Mouse (Mus musculus) heart, postnatal 0 days (tissue): ENCODE results near the gene Dhrs1. TPM values are rescaled to one million over a fixed set of nuclear protein-coding genes. Genes with fewer than 3 reads are reported as not detected.

ENCODE experiments used
- ATAC-seq: fragments of 200-750 bp; cut with Nextera tagmentation; 2 replicates; pipeline ENCODE4 v1.8.0; 2017; ENCODE audit warnings: low read depth, moderate number of reproducible peaks, moderate library complexity; ENCODE audit not compliant: insufficient read depth
- DNase-seq: peaks from one replicate; pipeline ENCODE4 v3.0.0-alpha.2; 2016; ENCODE audit warnings: low spot score
- H3K27ac ChIP-seq: fragments of 300-500 bp; sonication (generic); 2 replicates; pipeline ENCODE4 v1.5.1; 2014; ENCODE audit warnings: low read depth, mild to moderate bottlenecking
- H3K27me3 ChIP-seq: fragments of 300-500 bp; sonication (generic); 2 replicates; pipeline ENCODE4 v1.6.1; 2014; ENCODE audit warnings: low read length, mixed read lengths; ENCODE audit not compliant: control insufficient read depth, insufficient read depth
- H3K36me3 ChIP-seq: fragments of 300-500 bp; sonication (generic); replicated peaks from 2 replicates; pipeline ENCODE4 v1.6.1; 2014; ENCODE audit warnings: low read length, mixed read lengths; ENCODE audit not compliant: control insufficient read depth, insufficient read depth
- H3K4me1 ChIP-seq: fragments of 300-500 bp; sonication (generic); 2 replicates; pipeline ENCODE4 v1.6.1; 2014; ENCODE audit warnings: antibody characterized with exemption; ENCODE audit not compliant: control insufficient read depth, insufficient read depth
- H3K4me2 ChIP-seq: fragments of 300-500 bp; sonication (generic); 2 replicates; pipeline ENCODE4 v1.6.1; 2014; ENCODE audit warnings: low read depth, mild to moderate bottlenecking, low read length, moderate library complexity
- H3K4me3 ChIP-seq: fragments of 300-500 bp; sonication (generic); 2 replicates; pipeline ENCODE4 v1.5.1; 2014; ENCODE audit warnings: low read depth, low read length
- H3K9ac ChIP-seq: fragments of 300-500 bp; sonication (generic); replicated peaks from 2 replicates; pipeline ENCODE4 v1.6.1; 2014; ENCODE audit warnings: low read depth, low read length, mixed read lengths
- H3K9me3 ChIP-seq: fragments of 300-500 bp; sonication (generic); replicated peaks from 2 replicates; pipeline ENCODE4 v1.6.1; 2016; ENCODE audit warnings: low read length; ENCODE audit not compliant: control insufficient read depth
- CTCF ChIP-seq: IDR thresholded peaks from 2 replicates; pipeline ENCODE4 v1.5.1; 2016; ENCODE audit warnings: antibody characterized with exemption, control low read depth, low read depth
- EP300 ChIP-seq: IDR thresholded peaks from 2 replicates; pipeline ENCODE4 v1.6.1; 2016; ENCODE audit warnings: antibody characterized with exemption, low read depth
- WGBS: fragments of 180-500 bp; shearing (Covaris S2); extraction: QIAGEN DNeasy Blood & Tissue Kit; methylation state at CpG from one replicate; pipeline ENCODE4 v1.1.7; 2014; 5-methylcytosine and 5-hydroxymethylcytosine counted together
- polyA plus RNA-seq: library from polyadenylated mRNA; unstranded; fragments of >200 nt; fragmentation: Nextera tagmentation; extraction: Ambion mirVana; gene quantifications from 2 replicates; pipeline ENCODE4 v1.2.1, GENCODE M21; 2015
- total RNA-seq: library from RNA; depleted of rRNA; stranded (reverse); fragments of >200 nt; gene quantifications from 2 replicates; pipeline ENCODE4 v1.2.3, GENCODE M21; 2014; ENCODE audit warnings: low replicate concordance

The Dhrs1 gene
- total and polyA plus RNA-seq, 2 experiments from 2014 or later: 58.1 to 65.0 TPM

DNA sequence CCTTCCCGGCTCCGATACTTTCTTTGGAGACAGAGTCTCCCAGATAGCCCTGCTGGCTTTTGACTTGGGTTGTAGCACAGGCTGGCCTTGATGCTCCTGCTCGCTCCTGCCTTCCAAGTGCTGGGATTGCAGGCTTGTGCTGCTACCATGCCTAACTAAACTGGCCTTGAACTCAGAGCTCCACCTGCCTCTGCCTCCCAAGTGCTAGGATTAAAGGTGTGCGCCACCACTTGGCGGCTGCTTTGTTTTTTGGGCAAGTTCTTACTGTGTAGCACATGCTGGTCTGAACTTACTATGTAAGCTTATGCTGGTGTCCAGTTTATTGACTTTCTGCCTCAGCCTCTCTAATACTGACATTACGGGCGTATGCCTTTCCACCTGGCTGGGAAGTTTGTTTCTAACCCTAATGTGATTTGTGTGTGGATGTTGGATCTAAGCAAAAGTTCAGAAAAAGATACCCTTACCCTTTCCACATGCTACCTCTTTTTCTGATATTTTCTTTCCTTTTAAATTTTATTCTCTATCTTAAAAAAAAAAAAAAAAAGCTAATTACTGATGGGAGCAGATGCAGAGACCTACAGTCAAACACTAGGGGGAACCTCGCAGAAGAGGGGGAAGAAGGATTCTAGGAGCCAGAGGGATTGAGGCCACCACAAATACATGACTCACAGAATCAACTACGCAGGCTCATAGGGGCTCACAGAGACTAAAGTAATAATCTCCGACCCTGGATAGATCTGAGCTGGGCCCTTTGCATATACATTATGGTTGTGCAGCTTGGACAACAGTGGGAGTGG lies 1.8 kb upstream of the Dhrs1 start:
- Histone ChIP-seq H3K27me3 (no peaks in the 10 kb centered on the region), H3K4me2 (no peak overlapping the region), H3K9me3 (no peaks in the 10 kb centered on the region), H3K4me1 (peaks cover 22% of the 10 kb centered on the region), H3K4me3 (no peak overlapping the region), H3K27ac (no peak overlapping the region), H3K36me3 (peaks cover 42% of the 10 kb centered on the region), H3K9ac (no peak overlapping the region)
- no peak for TF ChIP-seq EP300
- no peak for TF ChIP-seq CTCF
- no peak for ATAC-seq
- DNase-seq: no peak
- WGBS: 91% methylated on average over 10 of the region's 10 CpGs

DNA sequence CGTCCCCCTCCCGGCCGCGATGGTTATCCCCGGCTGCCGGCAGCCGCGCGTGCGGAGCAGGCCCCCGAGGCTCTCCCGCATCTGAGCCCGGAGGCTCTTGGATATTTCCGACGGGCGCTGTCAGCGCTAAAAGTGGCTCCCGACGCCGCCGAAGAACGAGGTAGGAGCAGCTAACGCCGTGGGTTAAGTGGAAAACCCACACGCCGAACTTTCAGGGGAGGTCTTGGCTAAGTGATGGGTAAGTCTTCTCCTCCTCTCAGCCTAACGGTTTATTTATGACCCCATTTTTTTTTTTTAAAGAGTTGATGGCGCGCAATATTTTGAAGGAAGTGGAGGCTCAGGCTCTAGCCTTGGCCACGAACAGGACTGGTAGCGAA lies 359 bp upstream of the Dhrs1 start:
- no peak for DNase-seq
- Histone ChIP-seq H3K4me1 (peaks cover 22% of the 10 kb centered on the region), H3K4me2 (peak overlapping the region; percentile 89), H3K9me3 (no peaks in the 10 kb centered on the region), H3K4me3 (peak overlapping the region; percentile 86), H3K27ac (peak overlapping the region; percentile 47; the same call in 1 of the 2 replicates), H3K27me3 (no peaks in the 10 kb centered on the region), H3K9ac (peak overlapping the region; percentile 80), H3K36me3 (peaks cover 41% of the 10 kb centered on the region)
- TF ChIP-seq CTCF: no peak
- TF ChIP-seq EP300: no peak
- ATAC-seq: no peak
- WGBS: under 1% methylated on average over 31 of the region's 31 CpGs

DNA sequence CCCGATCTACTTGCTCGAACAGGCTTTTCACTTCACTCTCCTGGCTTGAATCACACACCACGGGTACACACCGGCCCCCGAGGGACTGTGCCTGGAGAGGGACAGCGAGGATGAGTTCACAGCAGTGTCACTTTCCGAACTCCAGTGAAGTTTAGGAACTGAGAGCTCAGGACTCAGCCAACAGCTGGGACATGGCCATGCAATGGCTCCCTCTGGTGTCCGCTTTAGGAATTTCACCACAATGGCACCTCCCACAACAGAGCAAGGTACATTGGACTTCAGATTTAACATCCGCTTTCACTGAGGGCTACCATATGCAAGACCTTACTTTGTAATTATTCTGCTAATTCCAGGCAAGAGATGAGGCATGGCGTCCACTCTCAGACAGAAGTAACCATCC lies 1.8 kb downstream of the Dhrs1 start:
- Histone ChIP-seq H3K27me3 (no peaks in the 10 kb centered on the region), H3K27ac (no peak overlapping the region), H3K9ac (no peak overlapping the region), H3K4me2 (peak overlapping the region; percentile 14; the same call in 1 of the 2 replicates), H3K4me1 (peaks cover 22% of the 10 kb centered on the region), H3K9me3 (no peaks in the 10 kb centered on the region), H3K36me3 (peaks cover 44% of the 10 kb centered on the region), H3K4me3 (no peak overlapping the region)
- peak; percentile 97 for TF ChIP-seq CTCF
- no peak for TF ChIP-seq EP300
- 17% methylated on average over 10 of the region's 10 CpGs for WGBS
- ATAC-seq (peak; percentile 64), DNase-seq (peak; percentile 67)

DNA sequence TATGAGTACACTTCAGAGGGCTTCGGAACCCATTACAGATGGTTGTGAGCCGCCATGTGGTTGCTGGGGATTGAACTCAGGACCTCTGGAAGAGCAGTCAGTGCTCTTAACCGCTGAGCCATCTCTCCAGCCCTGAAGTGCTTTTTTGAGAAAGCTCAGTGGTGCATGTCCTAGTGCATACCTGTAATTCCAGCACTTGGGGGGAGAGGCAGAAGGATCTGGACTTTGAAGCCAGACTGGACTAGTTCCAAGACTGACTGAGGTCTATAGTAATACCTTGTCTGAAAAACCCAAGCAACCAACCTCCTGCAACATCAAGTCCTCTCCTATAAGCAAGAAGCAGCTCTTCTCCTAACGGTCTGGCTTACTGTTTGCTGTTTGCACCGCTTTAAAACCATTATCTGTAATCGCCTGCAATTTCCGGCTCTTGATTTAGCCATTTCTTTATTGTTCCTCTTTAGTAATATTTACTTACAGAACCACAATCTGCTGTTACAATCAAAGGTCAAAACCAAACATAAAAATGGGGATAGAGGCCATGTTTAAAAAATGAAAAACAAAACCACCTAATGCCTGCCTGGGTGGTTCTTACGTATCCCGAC lies 8.3 kb downstream of the Dhrs1 start:
- Histone ChIP-seq H3K4me3 (no peak overlapping the region), H3K9me3 (no peaks in the 10 kb centered on the region), H3K27me3 (no peaks in the 10 kb centered on the region), H3K4me2 (no peak overlapping the region), H3K9ac (no peak overlapping the region), H3K4me1 (no peaks in the 10 kb centered on the region), H3K27ac (no peak overlapping the region), H3K36me3 (peaks cover 42% of the 10 kb centered on the region)
- ATAC-seq (no peak), DNase-seq (no peak)
- TF ChIP-seq CTCF (no peak), EP300 (no peak)
- 87% methylated on average over 9 of the region's 9 CpGs for whole genome bisulfite sequencing

DNA sequence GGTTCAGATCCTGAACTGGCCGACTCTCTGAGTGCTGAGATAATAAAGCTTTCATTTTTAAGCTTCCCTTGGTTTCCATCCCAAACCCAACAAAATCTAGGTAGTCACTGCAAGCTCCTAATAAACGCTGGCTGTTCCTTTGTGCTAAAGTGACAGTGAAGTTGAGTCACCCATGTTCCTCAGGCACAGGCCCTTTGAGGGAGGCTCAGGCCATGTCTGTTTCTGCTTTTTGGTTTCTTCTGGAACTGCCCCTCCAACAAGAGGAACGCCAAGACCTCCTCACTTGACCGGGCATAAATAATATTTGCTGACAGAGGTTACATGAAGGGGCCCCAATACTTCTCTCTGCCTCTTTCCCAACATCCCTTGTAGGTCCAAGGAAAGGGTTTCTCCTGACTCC lies 9.7 kb downstream of the Dhrs1 start:
- Histone ChIP-seq H3K4me1 (no peaks in the 10 kb centered on the region), H3K27ac (no peak overlapping the region), H3K27me3 (no peaks in the 10 kb centered on the region), H3K9me3 (no peaks in the 10 kb centered on the region), H3K4me2 (no peak overlapping the region), H3K4me3 (no peak overlapping the region), H3K36me3 (peaks cover 29% of the 10 kb centered on the region), H3K9ac (no peak overlapping the region)
- DNase-seq: no peak
- no peak for ATAC-seq
- 74% methylated on average over 4 of the region's 4 CpGs for WGBS
- TF ChIP-seq CTCF (no peak), EP300 (no peak)
